25 mouse cellular contexts compared by ENCODE assay signal in genomic region chr14:27436826-27437225, GRCm38 (mm10). TPM values are rescaled to one million over a fixed set of nuclear protein-coding genes. Genes with fewer than 3 reads are reported as not detected.
A peak's percentile ranks its signal among the peaks of the same experiment; 100 is the strongest.
DNase-seq lines count a peak whose midpoint lies in the region; ATAC-seq and TF ChIP-seq lines count a peak whose summit lies in the region.
"Had no signal": no experiment of that assay in that cellular context is flagged by ENCODE, and none has a peak within 500 bp of the region (broad histone marks: within the 10 kb centered on the region; RNA-seq: fewer than 3 reads in every experiment).

No protein-coding gene starts in this region.

- H3K4me3 ChIP-seq in liver, postnatal 0 days (ENCODE audit: low read depth, low read length): no peak overlapping the region
- no peak overlapping the region for H3K4me3 ChIP-seq in liver, embryonic 12.5 days
- H3K4me3 ChIP-seq in ES-E14 (ENCODE audit: insufficient read depth in 1 of 2, low read depth in 1 of 2, low read length in 2 of 2, poor library complexity in 1 of 2, severe bottlenecking in 1 of 2): no peak overlapping the region
- H3K4me3 ChIP-seq: embryonic facial prominence, embryonic 15.5 days; erythroblast, embryonic 14.5 days; forebrain, embryonic 15.5 days; heart, embryonic 15.5 days; hindbrain, embryonic 13.5 days had no signal

- WGBS in liver, postnatal 0 days (ENCODE audit: insufficient replicate concordance): 79% methylated on average over 3 of the region's 3 CpGs
- 81% methylated on average over 3 of the region's 3 CpGs for WGBS in liver, embryonic 12.5 days (ENCODE audit: insufficient replicate concordance)

- no peaks in the 10 kb centered on the region for H3K27me3 ChIP-seq in liver, postnatal 0 days (ENCODE audit: insufficient read depth, low read length)
- no peaks in the 10 kb centered on the region for H3K27me3 ChIP-seq in liver, embryonic 12.5 days (replicated peaks)
- H3K27me3 ChIP-seq: embryonic facial prominence, embryonic 15.5 days; forebrain, embryonic 15.5 days; heart, embryonic 15.5 days; hindbrain, embryonic 13.5 days had no signal

- TF ChIP-seq EP300 in liver, postnatal 0 days (IDR thresholded peaks at IDR 0.05; ENCODE audit: low read depth): no peak

- TF ChIP-seq CTCF in liver, postnatal 0 days (IDR thresholded peaks at IDR 0.05; ENCODE audit: low read depth): no peak

- peaks cover 10% of the 10 kb centered on the region for H3K36me3 ChIP-seq in liver, postnatal 0 days (replicated peaks; ENCODE audit: insufficient read depth, low read length)
- H3K36me3 ChIP-seq in liver, embryonic 12.5 days: peaks cover 52% of the 10 kb centered on the region
- peaks cover 12% of the 10 kb centered on the region; the same call in 1 of the 2 replicates for H3K36me3 ChIP-seq in ES-E14 (ENCODE audit: control insufficient read depth, insufficient read depth, low read length, poor library complexity, severe bottlenecking)

- peak; percentile 32 to 50 for DNase-seq in kidney, adult 8-10 months
- DNase-seq in kidney, adult 18-20 months: no peak
- DNase-seq in liver, postnatal 0 days: no peak
- DNase-seq in ES-E14 (ENCODE audit: low read depth, low spot score): no peak
- DNase-seq in B cell, adult 2 months: no peak
- no peak for DNase-seq in cerebellum, postnatal 36 days
- DNase-seq: adrenal gland, adult 8-10 months; adrenal gland, postnatal 36 days; cerebellum, adult 2 months; cerebellum, postnatal 10 days; embryo, embryonic 11 days; gastrocnemius, postnatal 36 days; heart, adult 18-20 months; heart, postnatal 14 days had no signal

- no peaks in the 10 kb centered on the region for H3K9me3 ChIP-seq in liver, postnatal 0 days (ENCODE audit: low read length)
- H3K9me3 ChIP-seq in liver, embryonic 12.5 days (replicated peaks): no peaks in the 10 kb centered on the region
- H3K9me3 ChIP-seq in ES-E14 (ENCODE audit: control insufficient read depth, insufficient read depth, low read depth, low read length): no peaks in the 10 kb centered on the region
- H3K9me3 ChIP-seq: embryonic facial prominence, embryonic 15.5 days; forebrain, embryonic 15.5 days; G1E; heart, embryonic 15.5 days; hindbrain, embryonic 13.5 days had no signal

- in situ Hi-C loops in ES-E14 (cut with MboI; ENCODE audit: low sequenced_read_pairs in 2 of 2, unreplicated experiment in 2 of 2): no loop called here

- no peak overlapping the region for H3K27ac ChIP-seq in liver, postnatal 0 days (ENCODE audit: low read depth)
- no peak overlapping the region for H3K27ac ChIP-seq in liver, embryonic 12.5 days
- H3K27ac ChIP-seq in ES-E14 (ENCODE audit: insufficient read depth, low read depth, low read length, poor library complexity, severe bottlenecking): peak overlapping the region; percentile 58; the same call in 1 of the 2 replicates
- H3K27ac ChIP-seq: embryonic facial prominence, embryonic 15.5 days; forebrain, embryonic 15.5 days; heart, embryonic 15.5 days; hindbrain, embryonic 13.5 days; hindbrain, postnatal 0 days had no signal

- H3K4me1 ChIP-seq in liver, postnatal 0 days (ENCODE audit: insufficient read depth): 0 out of 2 replicates have a peak, but pooled peaks cover 3% of the 10 kb centered on the region
- no peaks in the 10 kb centered on the region for H3K4me1 ChIP-seq in liver, embryonic 12.5 days
- H3K4me1 ChIP-seq in ES-E14 (ENCODE audit: control insufficient read depth in 2 of 2, insufficient read depth in 2 of 2, low read length in 2 of 2, poor library complexity in 1 of 2): peaks cover 0 to 7% of the 10 kb centered on the region in 2 experiments; a peak in 2 of 4 replicates
- H3K4me1 ChIP-seq: embryonic facial prominence, embryonic 15.5 days; forebrain, embryonic 15.5 days; heart, embryonic 15.5 days; hindbrain, embryonic 13.5 days had no signal

- H3K9ac ChIP-seq in liver, postnatal 0 days (replicated peaks): no peak overlapping the region
- H3K9ac ChIP-seq in liver, embryonic 12.5 days: no peak overlapping the region
- H3K9ac ChIP-seq in ES-E14 (ENCODE audit: insufficient read depth, low read depth, low read length, poor library complexity, severe bottlenecking): no peak overlapping the region
- H3K9ac ChIP-seq: embryonic facial prominence, embryonic 15.5 days; forebrain, embryonic 15.5 days; heart, embryonic 15.5 days; hindbrain, embryonic 13.5 days had no signal

- no peak overlapping the region for H3K4me2 ChIP-seq in liver, postnatal 0 days (ENCODE audit: low read depth, low read length)
- no peak overlapping the region for H3K4me2 ChIP-seq in liver, embryonic 12.5 days
- H3K4me2 ChIP-seq: embryonic facial prominence, embryonic 15.5 days; forebrain, embryonic 15.5 days; heart, embryonic 11.5 days; heart, embryonic 15.5 days; hindbrain, embryonic 13.5 days had no signal

- ATAC-seq in liver, postnatal 0 days: peak; percentile 29; the same call in 1 of the 2 replicates
- ATAC-seq in liver, embryonic 12.5 days: no peak
- ATAC-seq: activated CD4-positive, CD25-positive, alpha-beta regulatory T cell, adult 4 months; CD4-positive, CD25-positive, alpha-beta regulatory T cell, adult 4 months; forebrain, embryonic 15.5 days; hindbrain, postnatal 0 days had no signal

TF ChIP-seq in ES-E14, 5 proteins besides CTCF, POLR2A, EP300 and RAD21:
- TF ChIP-seq HCFC1 (IDR thresholded peaks at IDR 0.05; ENCODE audit: borderline replicate concordance, insufficient read depth, low read length) (no peak), ZC3H11A (IDR thresholded peaks at IDR 0.05; ENCODE audit: borderline replicate concordance, low read depth, low read length) (no peak), MAFK (IDR thresholded peaks at IDR 0.05; ENCODE audit: insufficient read depth, low read depth, low read length) (no peak), ZNF384 (IDR thresholded peaks at IDR 0.05; ENCODE audit: low read depth, low read length) (no peak), CHD2 (IDR thresholded peaks at IDR 0.05; ENCODE audit: low read depth, low read length) (no peak)

RNA-seq across cellular contexts. Expression of gene Fam208a, which starts 8.2 kb away (rescaled TPM):
- polyA plus RNA-seq in liver, postnatal 0 days (2015; fragmentation: Nextera tagmentation; extraction: Ambion mirVana): 3.6 and 3.9 TPM in 2 replicates
- polyA plus RNA-seq in liver, embryonic 12.5 days (2016; fragmentation: Nextera tagmentation; extraction: Ambion mirVana): 9.3 and 9.4 TPM in 2 replicates
- total RNA-seq in ES-E14 (2012; rRNA removed): 45.3 and 51.8 TPM in 2 replicates

Comparison
In these comparisons a context has a peak if more than half of its experiments do, and no peak if none do; other contexts are left out.
1. DNase-seq: peak in kidney, adult 8-10 months (2 of 2); none in kidney, adult 18-20 months (single experiment), liver, postnatal 0 days (single experiment), ES-E14 (single experiment), B cell, adult 2 months (0 of 2) and cerebellum, postnatal 36 days (0 of 2).